Mouse (Mus musculus) ES-Bruce4 (cell line): ENCODE data around the gene Cope. TPM values are rescaled to one million over a fixed set of nuclear protein-coding genes. Genes with fewer than 3 reads are reported as not detected.
A peak's percentile ranks its signal among the peaks of the same experiment; 100 is the strongest.

ENCODE experiments used
- H3K27ac ChIP-seq: 2 replicates; pipeline ENCODE4 v1.5.1; 2012; ENCODE audit warnings: low read length, inconsistent platforms; ENCODE audit not compliant: insufficient read depth
- H3K27me3 ChIP-seq: 2 replicates; pipeline ENCODE4 v1.6.1; 2012; ENCODE audit warnings: mild to moderate bottlenecking, low read length, inconsistent platforms; ENCODE audit not compliant: control insufficient read depth, poor library complexity, insufficient read depth, severe bottlenecking
- H3K36me3 ChIP-seq: 2 replicates; pipeline ENCODE4 v1.6.1; 2012; ENCODE audit warnings: inconsistent platforms, mild to moderate bottlenecking, low read length, moderate library complexity; ENCODE audit not compliant: control insufficient read depth, poor library complexity, insufficient read depth, severe bottlenecking
- H3K4me1 ChIP-seq: one replicate; pipeline ENCODE4 v1.8.1; 2011; ENCODE audit warnings: low read length; ENCODE audit not compliant: control insufficient read depth, insufficient read depth
- H3K4me3 ChIP-seq: 2 replicates; pipeline ENCODE4 v1.5.1; 2011; ENCODE audit warnings: low read depth, mild to moderate bottlenecking, low read length
- H3K9ac ChIP-seq: 2 replicates; pipeline ENCODE4 v1.6.1; 2012; ENCODE audit warnings: low read depth, mild to moderate bottlenecking, inconsistent platforms; ENCODE audit not compliant: poor library complexity, severe bottlenecking
- H3K9me3 ChIP-seq: replicated peaks from 2 replicates; pipeline ENCODE4 v1.6.1; 2012; ENCODE audit warnings: mild to moderate bottlenecking, low read length, inconsistent platforms; ENCODE audit not compliant: control insufficient read depth, poor library complexity, insufficient read depth, severe bottlenecking
- CTCF ChIP-seq: IDR thresholded peaks from one replicate; pipeline ENCODE4 v1.8.1; 2011; ENCODE audit warnings: low read depth, low read length
- EP300 ChIP-seq: IDR thresholded peaks from 2 replicates; pipeline ENCODE4 v1.6.1; 2011; ENCODE audit warnings: low read depth, low read length; ENCODE audit not compliant: insufficient read depth
- POLR2A ChIP-seq: IDR thresholded peaks from one replicate; pipeline ENCODE4 v1.8.1; 2011; ENCODE audit warnings: low read length; ENCODE audit not compliant: insufficient read depth
- polyA plus RNA-seq: library from polyadenylated mRNA; stranded (reverse); fragments of >200 nt; gene quantifications from 2 replicates; pipeline ENCODE4 v1.2.4, GENCODE M21; 2011; ENCODE audit warnings: low read depth; ENCODE audit not compliant: missing spikeins, insufficient read depth, insufficient read length

Cope gene
- polyA plus RNA-seq, 1 experiment, result 115 TPM

- Histone ChIP-seq H3K4me3 (peak within 1 kb of the TSS; percentile 32), H3K27me3 (no peaks in the 10 kb centered on the region), H3K9me3 (no peaks in the 10 kb centered on the region), H3K4me1 (peaks cover 2% of the 10 kb centered on the region), H3K27ac (no peak within 1 kb of the TSS), H3K9ac (peak within 1 kb of the TSS; percentile 55), H3K36me3 (peaks cover 14% of the 10 kb centered on the region)
- no peak for TF ChIP-seq CTCF
- no peak for TF ChIP-seq POLR2A
- TF ChIP-seq EP300, result no peak
Observed at GRCm38 (mm10) chr8:70329124-70329834, 27.0 kb downstream of the Cope start, which contains the start of gene Gdf1. TSS of gene Gdf1 (plus strand) at chr8:70329817.

GRCm38 (mm10) chr8:70329835-70330740 lies 27.8 kb downstream of the Cope start:
- Histone ChIP-seq H3K4me1 (peaks cover 2% of the 10 kb centered on the region), H3K4me3 (peak overlapping the region; percentile 32), H3K9ac (peak overlapping the region; percentile 55), H3K27me3 (no peaks in the 10 kb centered on the region), H3K36me3 (peaks cover 22% of the 10 kb centered on the region), H3K27ac (no peak overlapping the region), H3K9me3 (no peaks in the 10 kb centered on the region)
- 0 out of 2 replicates have a peak, but pooled peaks have one; percentile 12 for TF ChIP-seq EP300
- TF ChIP-seq POLR2A, result no peak

- Histone ChIP-seq H3K9ac (peak overlapping the region; percentile 55), H3K27ac (no peak overlapping the region), H3K4me1 (peaks cover 2% of the 10 kb centered on the region), H3K4me3 (peak overlapping the region; percentile 32), H3K9me3 (no peaks in the 10 kb centered on the region), H3K27me3 (no peaks in the 10 kb centered on the region), H3K36me3 (peaks cover 29% of the 10 kb centered on the region)
- no peak for TF ChIP-seq EP300
- peak; percentile 33 for TF ChIP-seq CTCF
- no peak for TF ChIP-seq POLR2A
Observed at GRCm38 (mm10) chr8:70330741-70331364, 28.5 kb downstream of the Cope start.

- TF ChIP-seq CTCF (no peak), POLR2A (no peak)
- H3K9me3 ChIP-seq, result no peaks in the 10 kb centered on the region
- peaks cover 2% of the 10 kb centered on the region for H3K4me1 ChIP-seq
- peaks cover 36% of the 10 kb centered on the region for H3K36me3 ChIP-seq
- H3K9ac ChIP-seq, result peak overlapping the region; percentile 38
- H3K4me3 ChIP-seq, result peak overlapping the region; percentile 32
- no peaks in the 10 kb centered on the region for H3K27me3 ChIP-seq
- H3K27ac ChIP-seq, result no peak overlapping the region
Observed at GRCm38 (mm10) chr8:70331526-70331925, 29.2 kb downstream of the Cope start.

- H3K9ac ChIP-seq, result peak overlapping the region; percentile 38
- no peak overlapping the region for H3K27ac ChIP-seq
- H3K4me1 ChIP-seq, result peaks cover 2% of the 10 kb centered on the region
- no peak for TF ChIP-seq POLR2A
- TF ChIP-seq EP300, result no peak
- TF ChIP-seq CTCF, result peak; percentile 77
- no peak overlapping the region for H3K4me3 ChIP-seq
- peaks cover 42% of the 10 kb centered on the region for H3K36me3 ChIP-seq
- H3K27me3 ChIP-seq, result no peaks in the 10 kb centered on the region
- H3K9me3 ChIP-seq, result no peaks in the 10 kb centered on the region
Observed at GRCm38 (mm10) chr8:70332070-70332877, 30.0 kb downstream of the Cope start.
